12 mouse cellular contexts compared by ENCODE assay signal in the genomic region with DNA sequence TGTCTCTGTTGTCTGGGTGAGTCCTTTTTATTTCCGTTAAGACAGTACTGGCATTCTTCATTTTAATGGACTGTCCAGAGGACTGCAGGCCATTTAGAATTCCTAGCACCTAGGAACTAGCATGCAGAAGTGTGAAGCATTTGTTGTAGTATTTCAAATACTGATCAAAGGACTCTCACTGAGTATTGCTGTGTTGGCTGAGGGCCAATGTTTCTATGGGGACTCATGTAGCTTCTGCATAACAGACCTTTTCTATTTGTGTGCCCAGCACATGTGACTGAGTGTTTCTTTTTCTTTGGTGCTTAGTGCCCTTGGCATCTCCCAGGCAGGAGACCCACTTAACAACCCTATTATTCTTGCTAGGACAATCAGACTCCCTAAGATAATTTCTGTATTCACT. TPM values are rescaled to one million over a fixed set of nuclear protein-coding genes. Genes with fewer than 3 reads are reported as not detected.
DNase-seq lines count a peak whose midpoint lies in the region; ATAC-seq and TF ChIP-seq lines count a peak whose summit lies in the region.
"Had no signal": no experiment of that assay in that cellular context is flagged by ENCODE, and none has a peak within 500 bp of the region (broad histone marks: within the 10 kb centered on the region; RNA-seq: fewer than 3 reads in every experiment).

No protein-coding gene starts in this region.

- no peak overlapping the region for H3K27ac ChIP-seq in cerebellum, adult 2 months (ENCODE audit: insufficient read depth, low read length)
- no peak overlapping the region for H3K27ac ChIP-seq in limb, embryonic 14.5 days (replicated peaks; ENCODE audit: low read depth, low read length)
- no peak overlapping the region for H3K27ac ChIP-seq in limb, embryonic 10.5 days
- H3K27ac ChIP-seq in hindbrain, embryonic 16.5 days (ENCODE audit: low read depth, low read length), result no peak overlapping the region
- no peak overlapping the region for H3K27ac ChIP-seq in neural tube, embryonic 15.5 days (replicated peaks)

- 51% methylated on average over 1 of the region's 1 CpGs for WGBS in cerebellum, adult 2 months
- 61% methylated on average over 1 of the region's 1 CpGs for WGBS in limb, embryonic 14.5 days
- WGBS in limb, embryonic 10.5 days, result 75% methylated on average over 1 of the region's 1 CpGs
- WGBS in hindbrain, embryonic 16.5 days, result 39% methylated on average over 1 of the region's 1 CpGs
- 21% methylated on average over 1 of the region's 1 CpGs for WGBS in neural tube, embryonic 15.5 days

- no peak overlapping the region for H3K4me2 ChIP-seq in limb, embryonic 14.5 days (replicated peaks; ENCODE audit: low read depth, low read length, severe bottlenecking)
- H3K4me2 ChIP-seq in hindbrain, embryonic 16.5 days (ENCODE audit: low read length), result no peak overlapping the region
- H3K4me2 ChIP-seq in neural tube, embryonic 15.5 days, result no peak overlapping the region

- no peaks in the 10 kb centered on the region for H3K27me3 ChIP-seq in cerebellum, adult 2 months (ENCODE audit: control insufficient read depth, insufficient read depth, low read length)
- H3K27me3 ChIP-seq in limb, embryonic 14.5 days (ENCODE audit: control insufficient read depth, insufficient read depth, low read length), result no peaks in the 10 kb centered on the region
- H3K27me3 ChIP-seq in limb, embryonic 10.5 days (ENCODE audit: low read depth, poor library complexity, severe bottlenecking), result no peaks in the 10 kb centered on the region
- no peaks in the 10 kb centered on the region for H3K27me3 ChIP-seq in hindbrain, embryonic 16.5 days (replicated peaks; ENCODE audit: control insufficient read depth, insufficient read depth, low read length)
- no peaks in the 10 kb centered on the region for H3K27me3 ChIP-seq in neural tube, embryonic 15.5 days (replicated peaks)
- H3K27me3 ChIP-seq: megakaryocyte, embryonic 14.5 days had no signal

- ATAC-seq in limb, embryonic 14.5 days (ENCODE audit: low FRiP score, low read depth), result no peak
- ATAC-seq in hindbrain, embryonic 16.5 days, result peak; percentile 91
- ATAC-seq in neural tube, embryonic 15.5 days (ENCODE audit: low FRiP score), result peak; percentile 70

- TF ChIP-seq POLR2A in cerebellum, adult 2 months (IDR thresholded peaks at IDR 0.05; ENCODE audit: borderline replicate concordance, insufficient read depth, low read length), result no peak
- TF ChIP-seq POLR2A in limb, embryonic 14.5 days (IDR thresholded peaks at IDR 0.05; ENCODE audit: borderline replicate concordance, extremely low read depth, insufficient read depth, insufficient read length), result no peak

- no peak overlapping the region for H3K9ac ChIP-seq in limb, embryonic 14.5 days (ENCODE audit: low read depth, low read length, severe bottlenecking)
- no peak overlapping the region for H3K9ac ChIP-seq in hindbrain, embryonic 16.5 days (ENCODE audit: low read depth, low read length)
- H3K9ac ChIP-seq in neural tube, embryonic 15.5 days (replicated peaks), result no peak overlapping the region

- no peak for TF ChIP-seq CTCF in cerebellum, adult 2 months (IDR thresholded peaks at IDR 0.05; ENCODE audit: borderline replicate concordance, insufficient read depth, low read depth, low read length)

- DNase-seq in cerebellum, postnatal 14 days, result peak; percentile 10 to 37
- no peak for DNase-seq in cerebellum, adult 2 months
- peak; percentile 30 for DNase-seq in limb, embryonic 14.5 days (ENCODE audit: low spot score)
- DNase-seq in limb, embryonic 10.5 days (ENCODE audit: low spot score), result no peak
- DNase-seq in urinary bladder, postnatal 25 days (ENCODE audit: low spot score), result no peak
- no peak for DNase-seq in gastrocnemius, adult 18-20 months (ENCODE audit: low spot score)
- DNase-seq: cerebellum, adult 11-12 months had no signal

- no peaks in the 10 kb centered on the region for H3K4me1 ChIP-seq in cerebellum, adult 2 months (ENCODE audit: control insufficient read depth, insufficient read depth, low read length)
- no peaks in the 10 kb centered on the region for H3K4me1 ChIP-seq in limb, embryonic 14.5 days (ENCODE audit: control insufficient read depth, insufficient read depth, low read length)
- no peaks in the 10 kb centered on the region for H3K4me1 ChIP-seq in limb, embryonic 10.5 days
- 0 out of 2 replicates have a peak, but pooled peaks cover 2% of the 10 kb centered on the region for H3K4me1 ChIP-seq in hindbrain, embryonic 16.5 days (ENCODE audit: control insufficient read depth, insufficient read depth, low read depth, low read length)
- no peaks in the 10 kb centered on the region for H3K4me1 ChIP-seq in neural tube, embryonic 15.5 days
- H3K4me1 ChIP-seq: megakaryocyte, embryonic 14.5 days had no signal

- no peaks in the 10 kb centered on the region for H3K36me3 ChIP-seq in limb, embryonic 14.5 days (ENCODE audit: control insufficient read depth, insufficient read depth, low read length)
- no peaks in the 10 kb centered on the region for H3K36me3 ChIP-seq in limb, embryonic 10.5 days
- no peaks in the 10 kb centered on the region for H3K36me3 ChIP-seq in hindbrain, embryonic 16.5 days (ENCODE audit: control insufficient read depth, insufficient read depth, low read length)
- no peaks in the 10 kb centered on the region for H3K36me3 ChIP-seq in neural tube, embryonic 15.5 days

- no peaks in the 10 kb centered on the region for H3K9me3 ChIP-seq in limb, embryonic 14.5 days (ENCODE audit: control insufficient read depth, low read length)
- no peaks in the 10 kb centered on the region for H3K9me3 ChIP-seq in limb, embryonic 10.5 days (replicated peaks)
- no peaks in the 10 kb centered on the region for H3K9me3 ChIP-seq in hindbrain, embryonic 16.5 days (ENCODE audit: control insufficient read depth, low read length)
- no peaks in the 10 kb centered on the region for H3K9me3 ChIP-seq in neural tube, embryonic 15.5 days (replicated peaks)
- H3K9me3 ChIP-seq: megakaryocyte, embryonic 14.5 days had no signal

- no peak overlapping the region for H3K4me3 ChIP-seq in cerebellum, adult 2 months (replicated peaks; ENCODE audit: insufficient read depth, low read depth, low read length)
- H3K4me3 ChIP-seq in limb, embryonic 14.5 days (replicated peaks; ENCODE audit: low read length), result no peak overlapping the region
- H3K4me3 ChIP-seq in limb, embryonic 10.5 days, result no peak overlapping the region
- H3K4me3 ChIP-seq in hindbrain, embryonic 16.5 days (ENCODE audit: low read length), result no peak overlapping the region
- no peak overlapping the region for H3K4me3 ChIP-seq in neural tube, embryonic 15.5 days (replicated peaks)
- H3K4me3 ChIP-seq: megakaryocyte, embryonic 14.5 days had no signal

RNA-seq across cellular contexts. Expression of a gene that starts 12.6 kb away (rescaled TPM):
- polyA plus RNA-seq in cerebellum, adult 2 months (2012; rRNA removed), result not detected in 2 replicates
- polyA plus RNA-seq in limb, embryonic 14.5 days (2012; rRNA removed), result not detected in 2 replicates
- not detected in 2 replicates for polyA plus RNA-seq in limb, embryonic 14.5 days (2014; fragmentation: Nextera tagmentation; extraction: Ambion mirVana)
- not detected in 2 replicates for polyA plus RNA-seq in limb, embryonic 10.5 days (2016; fragmentation: Nextera tagmentation; extraction: Ambion mirVana)
- polyA plus RNA-seq in hindbrain, embryonic 16.5 days (2015; fragmentation: Nextera tagmentation; extraction: Ambion mirVana), result not detected in 2 replicates
- not detected in 2 replicates for polyA plus RNA-seq in neural tube, embryonic 15.5 days (2015; fragmentation: Nextera tagmentation; extraction: Ambion mirVana)
- total RNA-seq in gastrocnemius, adult 18-20 months (2021), result not detected
- total RNA-seq: layer of hippocampus, postnatal 25 days had no signal
- polyA plus RNA-seq: small intestine, adult 2 months had no signal

Comparison
In these comparisons a context has a peak if more than half of its experiments do, and no peak if none do; other contexts are left out.
1. DNase-seq: peak in cerebellum, postnatal 14 days (2 of 2) and limb, embryonic 14.5 days (single experiment); none in cerebellum, adult 2 months (0 of 2), limb, embryonic 10.5 days (single experiment), urinary bladder, postnatal 25 days (single experiment) and gastrocnemius, adult 18-20 months (single experiment).